Mouse (Mus musculus) liver, adult 2 months (tissue): Measurements from ENCODE around the gene Spata13. TPM values are rescaled to one million over a fixed set of nuclear protein-coding genes. Genes with fewer than 3 reads are reported as not detected.

Experiments
- DNase-seq: peaks from one replicate; pipeline ENCODE4 v3.0.0-alpha.2; 2011; ENCODE audit warnings: low read depth, low spot score; ENCODE audit errors: extremely low read depth
- H3K27ac ChIP-seq: fragments of 200-500 bp; replicated peaks from 2 replicates; pipeline ENCODE4 v1.5.1; 2012; ENCODE audit warnings: low read depth, mild to moderate bottlenecking, control low read depth, inconsistent platforms, low read length; ENCODE audit not compliant: insufficient read depth
- H3K27me3 ChIP-seq: fragments of 200-500 bp; 2 replicates; pipeline ENCODE4 v1.6.1; 2012; ENCODE audit warnings: mild to moderate bottlenecking, moderate library complexity, low read length, inconsistent platforms; ENCODE audit not compliant: control insufficient read depth, insufficient read depth
- H3K36me3 ChIP-seq: fragments of 200-500 bp; 2 replicates; pipeline ENCODE4 v1.6.1; 2012; ENCODE audit warnings: low read length, inconsistent platforms; ENCODE audit not compliant: control insufficient read depth, insufficient read depth
- H3K4me1 ChIP-seq: fragments of 200-500 bp; 2 replicates; pipeline ENCODE4 v1.6.1; 2011; ENCODE audit warnings: low read length; ENCODE audit not compliant: control insufficient read depth, insufficient read depth
- H3K4me3 ChIP-seq: fragments of 200-500 bp; 2 replicates; pipeline ENCODE4 v1.5.1; 2011; ENCODE audit warnings: low read depth, mild to moderate bottlenecking, control low read depth, low read length, moderate library complexity; ENCODE audit not compliant: insufficient read depth
- H3K79me2 ChIP-seq: fragments of 200-500 bp; 2 replicates; pipeline ENCODE4 v1.6.1; 2012; ENCODE audit warnings: inconsistent platforms, mild to moderate bottlenecking, low read length, moderate library complexity; ENCODE audit not compliant: control insufficient read depth, insufficient read depth
- H3K9ac ChIP-seq: fragments of 200-500 bp; 2 replicates; pipeline ENCODE4 v1.6.1; 2012; ENCODE audit warnings: low read depth, mild to moderate bottlenecking, control low read depth, inconsistent platforms, low read length
- CTCF ChIP-seq: fragments of 200-500 bp; IDR thresholded peaks from 2 replicates; pipeline ENCODE4 v1.5.1; 2011; ENCODE audit warnings: low read depth, low read length, control low read depth
- POLR2A ChIP-seq: fragments of 200-500 bp; IDR thresholded peaks from 2 replicates; pipeline ENCODE4 v1.6.1; 2011; ENCODE audit warnings: low read length, control low read depth; ENCODE audit not compliant: insufficient read depth; ENCODE audit errors: extremely low read depth
- WGBS: fragments of 180-500 bp; shearing (Covaris S2); methylation state at CpG from one replicate; pipeline ENCODE4 v1.1.7; 2018; 5-methylcytosine and 5-hydroxymethylcytosine counted together
- polyA plus RNA-seq: library from polyadenylated mRNA; depleted of rRNA; stranded (reverse); fragments of >200 nt; gene quantifications from 2 replicates; pipeline ENCODE4 v1.2.3, GENCODE M21; 2012
- total RNA-seq: library from RNA; depleted of rRNA; stranded (reverse); fragments of >200 nt; gene quantifications from 2 replicates; pipeline ENCODE4 v1.2.3, GENCODE M21; 2014

Spata13 gene
- total and polyA plus RNA-seq, 2 experiments, result 11.9 to 20.6 TPM

DNA sequence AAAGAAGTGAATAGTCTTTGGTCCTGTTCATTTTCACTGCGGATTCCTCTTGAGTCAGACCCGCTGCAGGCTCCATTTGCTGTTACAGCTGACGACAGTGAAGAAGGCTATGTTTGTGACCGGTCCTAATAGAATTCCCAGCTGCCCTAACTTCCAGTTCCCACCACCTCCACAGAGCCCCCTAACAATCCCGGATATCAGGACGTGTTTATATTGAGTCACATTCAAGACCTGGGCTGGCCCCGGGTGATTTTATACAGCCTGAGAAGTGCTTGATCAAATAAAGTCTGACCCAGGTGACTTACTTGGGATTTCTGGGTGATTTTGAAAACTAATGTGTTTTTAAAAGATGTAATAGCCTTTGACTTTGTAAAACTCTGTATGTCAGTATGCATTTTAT, 129.0 kb downstream of the Spata13 start:
- WGBS, result 83% methylated on average over 7 of the region's 7 CpGs
- no peak for DNase-seq
- no peak for TF ChIP-seq CTCF
- TF ChIP-seq POLR2A, result no peak
- H3K9ac ChIP-seq, result no peak overlapping the region
- no peaks in the 10 kb centered on the region for H3K4me1 ChIP-seq
- no peak overlapping the region for H3K4me3 ChIP-seq
- no peak overlapping the region for H3K27ac ChIP-seq
- H3K79me2 ChIP-seq, result no peaks in the 10 kb centered on the region
- H3K27me3 ChIP-seq, result no peaks in the 10 kb centered on the region
- peaks cover 38% of the 10 kb centered on the region for H3K36me3 ChIP-seq

DNA sequence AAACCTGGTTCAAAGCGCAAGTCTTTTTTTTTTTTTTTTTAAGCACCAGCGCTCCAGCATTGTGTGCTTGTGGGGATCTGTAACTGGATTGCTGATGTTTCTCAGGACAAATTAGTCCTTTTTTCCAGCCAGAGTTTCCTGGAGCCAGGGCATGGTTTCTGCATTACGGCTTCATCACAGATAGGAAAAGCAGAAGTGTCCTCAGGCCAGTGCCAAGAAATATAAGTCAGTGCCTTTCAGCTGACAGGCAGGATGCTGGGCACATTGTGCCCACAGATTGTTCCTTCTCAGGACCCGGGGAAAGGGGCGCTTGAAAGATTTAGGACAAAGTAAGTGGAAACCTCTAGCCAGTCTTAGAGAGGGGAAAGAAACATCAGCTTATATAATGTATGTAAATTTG, 129.9 kb downstream of the Spata13 start:
- H3K4me1 ChIP-seq, result no peaks in the 10 kb centered on the region
- WGBS, result 83% methylated on average over 5 of the region's 5 CpGs
- H3K79me2 ChIP-seq, result no peaks in the 10 kb centered on the region
- no peak overlapping the region for H3K4me3 ChIP-seq
- H3K36me3 ChIP-seq, result peaks cover 30% of the 10 kb centered on the region
- DNase-seq, result no peak
- TF ChIP-seq POLR2A (no peak), CTCF (no peak)
- no peaks in the 10 kb centered on the region for H3K27me3 ChIP-seq
- H3K27ac ChIP-seq, result no peak overlapping the region
- no peak overlapping the region for H3K9ac ChIP-seq

DNA sequence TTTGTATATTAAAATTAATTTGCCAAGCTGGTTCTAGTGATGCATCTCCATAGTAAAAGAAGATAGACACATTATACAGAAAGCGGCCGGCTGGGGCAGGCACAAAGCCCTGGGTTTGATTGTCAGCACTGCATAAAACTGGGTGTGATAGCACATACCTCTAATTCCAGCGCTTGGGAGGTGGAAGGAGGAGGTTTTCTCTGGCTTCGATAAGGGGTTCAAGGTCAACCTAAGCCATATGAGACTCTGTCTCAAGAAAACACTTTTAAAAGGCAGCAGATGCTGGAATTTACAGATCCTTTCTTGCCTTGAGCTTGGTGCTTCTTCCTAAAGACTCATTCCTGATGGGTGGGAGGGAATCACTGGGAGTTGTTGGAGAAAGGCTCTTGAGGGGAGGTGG, 130.7 kb downstream of the Spata13 start:
- Histone ChIP-seq H3K27me3 (no peaks in the 10 kb centered on the region), H3K79me2 (no peaks in the 10 kb centered on the region), H3K4me1 (no peaks in the 10 kb centered on the region), H3K9ac (no peak overlapping the region), H3K27ac (peak overlapping the region; percentile 48), H3K4me3 (no peak overlapping the region), H3K36me3 (peaks cover 29% of the 10 kb centered on the region)
- WGBS, result 81% methylated on average over 4 of the region's 4 CpGs
- TF ChIP-seq POLR2A, result no peak
- TF ChIP-seq CTCF, result no peak
- DNase-seq, result no peak

DNA sequence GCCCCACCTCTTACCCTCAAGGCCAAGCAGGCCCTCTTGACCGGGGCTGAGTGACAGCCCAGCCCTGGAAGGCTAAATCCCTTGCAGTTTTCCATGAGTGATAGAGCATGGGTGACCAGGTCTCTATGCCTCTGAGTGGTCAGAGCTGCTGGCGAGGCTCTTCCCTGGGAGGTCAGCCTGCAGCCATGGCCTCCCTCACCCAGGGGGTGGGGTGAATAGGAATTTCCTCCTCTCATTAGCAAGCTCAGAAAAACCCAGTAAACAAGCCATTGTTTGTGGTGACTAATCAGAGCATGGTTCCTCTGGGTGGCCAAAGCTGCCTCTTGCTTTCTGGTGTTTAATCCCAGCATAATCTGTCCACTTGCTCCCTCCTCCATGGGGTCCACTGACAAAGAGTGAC, 131.2 kb downstream of the Spata13 start:
- DNase-seq, result no peak
- TF ChIP-seq CTCF (no peak), POLR2A (no peak)
- Histone ChIP-seq H3K27me3 (no peaks in the 10 kb centered on the region), H3K4me1 (no peaks in the 10 kb centered on the region), H3K27ac (peak overlapping the region; percentile 48), H3K79me2 (no peaks in the 10 kb centered on the region), H3K9ac (no peak overlapping the region), H3K36me3 (peaks cover 28% of the 10 kb centered on the region), H3K4me3 (no peak overlapping the region)
- WGBS, result 73% methylated on average over 2 of the region's 2 CpGs

DNA sequence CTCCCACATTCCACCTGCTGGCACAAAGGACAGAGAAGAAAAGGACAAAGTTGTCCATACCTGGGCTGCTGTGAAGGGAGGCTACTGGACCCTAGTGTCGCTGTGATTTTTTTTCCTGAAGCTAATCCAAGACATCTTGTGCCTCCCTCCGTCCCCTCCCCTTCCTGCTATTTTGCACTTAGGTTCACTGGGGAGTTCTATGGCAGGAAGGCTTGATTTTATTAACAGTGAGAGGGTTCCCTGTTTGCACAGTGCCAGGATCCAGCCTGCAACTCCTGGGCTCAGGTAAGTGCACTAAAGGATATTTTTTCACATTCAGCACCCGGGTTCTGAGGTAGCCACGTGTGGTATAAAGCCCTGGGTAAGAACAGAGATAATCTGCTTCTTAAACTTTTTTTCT, 134.1 kb downstream of the Spata13 start, which contains the start of gene C1qtnf9:
C1qtnf9 (plus strand) TSS at position 251 of the 400 bp plus-strand sequence.
- peaks cover 6% of the 10 kb centered on the region; the same call in 1 of the 2 replicates for H3K36me3 ChIP-seq
- H3K4me3 ChIP-seq, result no peak within 1 kb of the TSS
- TF ChIP-seq POLR2A (no peak), CTCF (no peak)
- no peak for DNase-seq
- no peaks in the 10 kb centered on the region for H3K27me3 ChIP-seq
- no peaks in the 10 kb centered on the region for H3K4me1 ChIP-seq
- no peak within 1 kb of the TSS for H3K9ac ChIP-seq
- 63% methylated on average over 4 of the region's 4 CpGs for WGBS
- H3K27ac ChIP-seq, result no peak within 1 kb of the TSS
- no peaks in the 10 kb centered on the region for H3K79me2 ChIP-seq

DNA sequence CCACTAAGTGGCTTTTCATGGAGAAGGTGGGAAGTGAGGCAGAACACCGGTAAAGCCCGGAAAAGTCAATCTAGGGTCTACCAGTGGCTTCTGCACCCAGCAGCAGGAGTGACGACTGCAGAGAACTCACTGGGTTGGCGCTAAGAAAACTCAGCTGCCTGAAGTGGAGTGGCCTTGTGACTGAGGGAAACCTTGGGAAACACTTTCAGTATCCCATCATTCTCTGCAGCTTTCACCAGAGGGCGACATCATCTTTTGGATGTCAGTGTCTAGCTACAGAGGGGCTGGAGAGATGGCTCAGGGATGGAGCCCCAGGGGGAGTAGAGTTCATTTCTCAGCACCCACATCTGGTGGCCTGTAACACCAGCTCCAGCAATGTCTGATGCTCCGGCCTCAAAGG, 135.5 kb downstream of the Spata13 start:
- H3K9ac ChIP-seq, result no peak overlapping the region
- H3K36me3 ChIP-seq, result no peaks in the 10 kb centered on the region
- 51% methylated on average over 6 of the region's 6 CpGs for WGBS
- H3K79me2 ChIP-seq, result no peaks in the 10 kb centered on the region
- TF ChIP-seq CTCF, result no peak
- no peak for TF ChIP-seq POLR2A
- no peaks in the 10 kb centered on the region for H3K27me3 ChIP-seq
- H3K4me3 ChIP-seq, result no peak overlapping the region
- no peaks in the 10 kb centered on the region for H3K4me1 ChIP-seq
- no peak overlapping the region for H3K27ac ChIP-seq
- DNase-seq, result no peak
